ENCODE assay signal across 14 mouse cellular contexts in the genomic region with DNA sequence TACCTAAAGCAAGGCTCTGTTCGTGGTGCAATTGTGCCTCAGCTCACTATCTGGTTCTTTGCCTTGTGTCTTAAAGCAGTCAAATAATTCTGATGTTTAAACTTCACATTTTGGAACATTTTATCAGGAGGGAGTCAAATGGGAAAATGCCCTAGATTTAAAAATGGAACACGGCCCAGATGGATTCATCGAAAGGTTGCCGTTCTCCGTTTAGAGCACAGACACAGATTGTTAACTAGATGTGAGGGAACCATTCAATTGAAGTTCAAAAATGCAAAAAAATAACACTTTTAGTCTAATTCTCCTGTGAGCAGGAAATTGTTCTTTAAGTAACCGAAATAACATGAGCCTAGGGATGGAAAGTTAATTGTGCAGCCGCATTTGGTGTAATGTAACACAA.
"Had no signal": no experiment of that assay in that cellular context is flagged by ENCODE, and none has a peak within 500 bp of the region (broad histone marks: within the 10 kb centered on the region; RNA-seq: fewer than 3 reads in every experiment).

No protein-coding gene starts in this region.

- H3K4me1 ChIP-seq: limb, embryonic 13.5 days; midbrain, embryonic 12.5 days; neural tube, embryonic 15.5 days had no signal

- H3K36me3 ChIP-seq: limb, embryonic 13.5 days; midbrain, embryonic 12.5 days; neural tube, embryonic 15.5 days had no signal

- H3K9me3 ChIP-seq: limb, embryonic 13.5 days; midbrain, embryonic 12.5 days; neural tube, embryonic 15.5 days had no signal

- H3K4me3 ChIP-seq: limb, embryonic 13.5 days; midbrain, embryonic 12.5 days; myocyte; neural tube, embryonic 15.5 days had no signal

- H3K27ac ChIP-seq: limb, embryonic 13.5 days; liver, embryonic 14.5 days; midbrain, embryonic 12.5 days; neural tube, embryonic 15.5 days had no signal

- DNase-seq: kidney, adult 8-10 months; kidney, postnatal 25 days; left cerebral cortex, postnatal 4 days; lung, adult 18-20 months; right cerebral cortex, postnatal 4 days; spleen, adult 18-20 months; thymus, adult 2 months; thymus, postnatal 25 days had no signal

- H3K27me3 ChIP-seq: limb, embryonic 13.5 days; midbrain, embryonic 12.5 days; neural tube, embryonic 15.5 days had no signal

- ATAC-seq: intestine, postnatal 0 days had no signal

- H3K9ac ChIP-seq: limb, embryonic 13.5 days; liver, embryonic 14.5 days; midbrain, embryonic 12.5 days; neural tube, embryonic 15.5 days had no signal

- H3K4me2 ChIP-seq: limb, embryonic 13.5 days; midbrain, embryonic 12.5 days; neural tube, embryonic 15.5 days had no signal
